Mouse (Mus musculus): Measurements from ENCODE around the gene Rexo5. TPM values are rescaled to one million over a fixed set of nuclear protein-coding genes. Genes with fewer than 3 reads are reported as not detected.

The Rexo5 gene
- polyA plus RNA-seq, 1 experiment = 9.6 TPM

DNA sequence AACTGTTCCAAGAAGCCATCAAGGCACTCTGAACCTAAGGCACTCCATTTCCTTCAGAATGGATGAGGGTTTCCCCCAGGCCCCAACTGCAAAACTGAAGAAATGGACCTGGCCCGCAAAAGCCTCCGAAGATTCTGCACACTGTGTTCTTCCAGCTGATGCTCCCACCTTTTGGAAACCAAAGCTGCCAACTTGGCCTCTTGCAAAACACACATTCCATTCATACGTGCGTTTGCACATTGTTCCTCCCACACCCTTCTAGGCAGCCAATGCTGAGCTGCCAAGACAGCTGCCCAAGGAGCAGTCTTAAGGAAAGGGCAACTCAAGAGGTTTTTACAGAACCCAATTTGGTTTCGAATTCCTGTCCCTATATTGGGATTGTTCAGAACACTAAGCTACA lies 56.9 kb downstream of the Rexo5 start:
- no peaks in the 10 kb centered on the region for H3K36me3 ChIP-seq (ENCODE audit: control insufficient read depth, insufficient read depth, low read length)
- no peak overlapping the region for H3K27ac ChIP-seq (ENCODE audit: control insufficient read depth, insufficient read depth, low read length)
- no peaks in the 10 kb centered on the region for H3K27me3 ChIP-seq (ENCODE audit: control insufficient read depth, insufficient read depth, low read length)
- TF ChIP-seq POLR2A (IDR thresholded peaks at IDR 0.05; ENCODE audit: control insufficient read depth, extremely low read depth, insufficient read depth, low read length, poor library complexity) (no peak), CTCF (IDR thresholded peaks at IDR 0.05; ENCODE audit: borderline replicate concordance, control insufficient read depth, extremely low read depth, insufficient read depth, low read length, poor library complexity) (no peak)
- WGBS = 96% methylated on average over 5 of the region's 5 CpGs
- no peaks in the 10 kb centered on the region for H3K4me1 ChIP-seq (replicated peaks; ENCODE audit: control insufficient read depth, insufficient read depth, low read length)
- no peak overlapping the region for H3K4me3 ChIP-seq (ENCODE audit: control insufficient read depth, insufficient read depth, low read length)
- DNase-seq = no peak

DNA sequence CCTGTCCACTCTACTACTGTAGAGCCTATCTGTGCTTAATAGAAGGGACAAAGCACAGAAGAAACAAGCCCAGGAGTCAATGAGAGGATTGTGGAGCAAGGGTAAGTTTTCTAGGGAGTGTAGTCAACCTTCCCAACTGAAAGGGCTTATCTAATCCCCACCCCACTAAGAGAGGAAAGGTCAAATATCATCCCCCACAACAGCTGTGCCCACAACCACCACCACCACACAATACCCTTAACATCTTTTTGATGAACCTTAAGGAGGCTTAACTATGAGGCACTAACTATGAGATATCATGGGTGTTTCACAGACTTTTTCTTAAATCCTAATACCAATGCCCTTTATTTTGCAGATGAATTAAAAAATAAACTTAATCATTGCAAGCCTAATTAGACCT lies 58.7 kb downstream of the Rexo5 start:
- no peak overlapping the region for H3K4me3 ChIP-seq (ENCODE audit: control insufficient read depth, insufficient read depth, low read length)
- no peaks in the 10 kb centered on the region for H3K27me3 ChIP-seq (ENCODE audit: control insufficient read depth, insufficient read depth, low read length)
- H3K27ac ChIP-seq (ENCODE audit: control insufficient read depth, insufficient read depth, low read length) = no peak overlapping the region
- H3K36me3 ChIP-seq (ENCODE audit: control insufficient read depth, insufficient read depth, low read length) = peaks cover 7% of the 10 kb centered on the region
- no peaks in the 10 kb centered on the region for H3K4me1 ChIP-seq (replicated peaks; ENCODE audit: control insufficient read depth, insufficient read depth, low read length)
- DNase-seq = no peak
- TF ChIP-seq POLR2A (IDR thresholded peaks at IDR 0.05; ENCODE audit: control insufficient read depth, extremely low read depth, insufficient read depth, low read length, poor library complexity) = no peak
- TF ChIP-seq CTCF (IDR thresholded peaks at IDR 0.05; ENCODE audit: borderline replicate concordance, control insufficient read depth, extremely low read depth, insufficient read depth, low read length, poor library complexity) = no peak

- Histone ChIP-seq H3K27me3 (ENCODE audit: control insufficient read depth, insufficient read depth, low read length) (no peaks in the 10 kb centered on the region), H3K27ac (ENCODE audit: control insufficient read depth, insufficient read depth, low read length) (no peak overlapping the region), H3K36me3 (ENCODE audit: control insufficient read depth, insufficient read depth, low read length) (peaks cover 13% of the 10 kb centered on the region), H3K4me1 (replicated peaks; ENCODE audit: control insufficient read depth, insufficient read depth, low read length) (no peaks in the 10 kb centered on the region), H3K4me3 (ENCODE audit: control insufficient read depth, insufficient read depth, low read length) (no peak overlapping the region)
- DNase-seq = no peak
- 94% methylated on average over 1 of the region's 1 CpGs for WGBS
- TF ChIP-seq CTCF (IDR thresholded peaks at IDR 0.05; ENCODE audit: borderline replicate concordance, control insufficient read depth, extremely low read depth, insufficient read depth, low read length, poor library complexity) (no peak), POLR2A (IDR thresholded peaks at IDR 0.05; ENCODE audit: control insufficient read depth, extremely low read depth, insufficient read depth, low read length, poor library complexity) (no peak)
Observed at GRCm38 (mm10) chr7:119853186-119853585, 59.4 kb downstream of the Rexo5 start.

GRCm38 (mm10) chr7:119854362-119854761 lies 60.6 kb downstream of the Rexo5 start:
- Histone ChIP-seq H3K27me3 (ENCODE audit: control insufficient read depth, insufficient read depth, low read length) (no peaks in the 10 kb centered on the region), H3K27ac (ENCODE audit: control insufficient read depth, insufficient read depth, low read length) (no peak overlapping the region)
- 94% methylated on average over 2 of the region's 2 CpGs for WGBS

DNA sequence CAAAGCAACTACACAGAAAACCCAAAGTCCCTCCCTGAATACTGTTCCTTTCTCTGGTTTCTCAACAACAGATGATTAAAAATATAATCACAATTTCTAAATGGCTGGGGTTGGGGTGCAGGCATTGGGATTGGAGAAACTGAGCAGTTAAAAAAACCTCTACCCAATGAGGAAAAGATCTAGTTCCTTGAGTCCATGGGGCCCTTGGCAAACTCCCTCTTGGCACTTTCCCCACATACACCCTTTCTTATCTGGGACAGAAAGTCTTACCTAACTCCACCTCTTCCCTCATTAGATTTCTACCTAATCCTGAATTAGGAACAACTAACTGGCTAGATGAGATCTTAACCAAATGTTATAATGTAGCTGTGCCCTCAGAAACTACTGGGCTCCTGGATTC lies 61.2 kb downstream of the Rexo5 start:
- Histone ChIP-seq H3K36me3 (ENCODE audit: control insufficient read depth, insufficient read depth, low read length) (peaks cover 20% of the 10 kb centered on the region), H3K27ac (ENCODE audit: control insufficient read depth, insufficient read depth, low read length) (no peak overlapping the region), H3K27me3 (ENCODE audit: control insufficient read depth, insufficient read depth, low read length) (no peaks in the 10 kb centered on the region), H3K4me3 (ENCODE audit: control insufficient read depth, insufficient read depth, low read length) (no peak overlapping the region), H3K4me1 (replicated peaks; ENCODE audit: control insufficient read depth, insufficient read depth, low read length) (no peaks in the 10 kb centered on the region)
- DNase-seq = no peak
- TF ChIP-seq POLR2A (IDR thresholded peaks at IDR 0.05; ENCODE audit: control insufficient read depth, extremely low read depth, insufficient read depth, low read length, poor library complexity) = no peak
- TF ChIP-seq CTCF (IDR thresholded peaks at IDR 0.05; ENCODE audit: borderline replicate concordance, control insufficient read depth, extremely low read depth, insufficient read depth, low read length, poor library complexity) = no peak

More at GRCm38 (mm10) chr7:119854362-119854761, 60.6 kb downstream of the Rexo5 start:
- TF ChIP-seq CTCF (IDR thresholded peaks at IDR 0.05; ENCODE audit: borderline replicate concordance, control insufficient read depth, extremely low read depth, insufficient read depth, low read length, poor library complexity) = no peak
- TF ChIP-seq POLR2A (IDR thresholded peaks at IDR 0.05; ENCODE audit: control insufficient read depth, extremely low read depth, insufficient read depth, low read length, poor library complexity) = no peak
- Histone ChIP-seq H3K4me3 (ENCODE audit: control insufficient read depth, insufficient read depth, low read length) (no peak overlapping the region), H3K36me3 (ENCODE audit: control insufficient read depth, insufficient read depth, low read length) (peaks cover 20% of the 10 kb centered on the region), H3K4me1 (replicated peaks; ENCODE audit: control insufficient read depth, insufficient read depth, low read length) (no peaks in the 10 kb centered on the region)
- no peak for DNase-seq

DNA sequence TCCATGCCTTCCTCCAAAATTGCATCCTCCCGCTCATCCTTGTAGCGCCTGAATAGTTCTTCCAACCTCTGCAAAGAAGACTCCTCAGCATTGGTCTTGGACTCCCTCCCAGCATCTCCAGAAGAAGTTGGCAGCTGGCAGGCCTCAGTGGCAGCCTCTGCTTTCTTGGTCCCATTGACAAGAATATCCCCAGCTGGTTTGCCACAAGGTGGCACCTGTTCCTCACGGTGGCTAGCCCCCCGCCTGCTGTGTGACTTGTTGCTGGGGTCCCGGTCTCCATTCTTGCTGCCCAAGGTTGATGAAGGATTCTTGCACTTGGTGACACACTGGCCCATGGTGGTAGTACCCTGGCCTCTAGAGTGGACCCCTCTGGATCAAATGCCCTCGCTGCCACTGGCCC lies 65.7 kb downstream of the Rexo5 start:
- Histone ChIP-seq H3K27me3 (ENCODE audit: control insufficient read depth, insufficient read depth, low read length) (no peaks in the 10 kb centered on the region), H3K36me3 (ENCODE audit: control insufficient read depth, insufficient read depth, low read length) (peaks cover 20% of the 10 kb centered on the region), H3K4me1 (replicated peaks; ENCODE audit: control insufficient read depth, insufficient read depth, low read length) (peaks cover 5% of the 10 kb centered on the region), H3K27ac (ENCODE audit: control insufficient read depth, insufficient read depth, low read length) (no peak overlapping the region), H3K4me3 (ENCODE audit: control insufficient read depth, insufficient read depth, low read length) (no peak overlapping the region)
- DNase-seq = no peak
- WGBS = 82% methylated on average over 6 of the region's 6 CpGs
- TF ChIP-seq CTCF (IDR thresholded peaks at IDR 0.05; ENCODE audit: borderline replicate concordance, control insufficient read depth, extremely low read depth, insufficient read depth, low read length, poor library complexity) (no peak), POLR2A (IDR thresholded peaks at IDR 0.05; ENCODE audit: control insufficient read depth, extremely low read depth, insufficient read depth, low read length, poor library complexity) (no peak)

DNA sequence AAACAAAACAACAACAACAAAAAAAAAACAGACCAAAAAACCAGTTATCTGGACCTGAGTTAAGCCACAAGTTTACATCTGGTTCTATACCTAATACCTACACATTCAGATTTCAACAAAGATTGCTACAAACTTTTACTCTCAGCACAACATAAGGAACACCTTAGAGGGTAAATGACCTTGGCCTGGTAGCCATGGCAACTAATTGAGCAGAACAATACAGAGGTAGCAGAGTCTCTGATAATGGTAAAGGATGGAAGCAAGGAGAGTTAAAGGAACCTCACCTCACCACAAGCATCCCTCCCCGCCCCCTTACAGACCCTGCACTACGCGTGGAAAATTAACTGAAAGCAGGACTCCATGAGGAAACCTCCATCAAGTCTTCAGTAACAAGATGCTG lies 66.3 kb downstream of the Rexo5 start:
- H3K27me3 ChIP-seq (ENCODE audit: control insufficient read depth, insufficient read depth, low read length) = no peaks in the 10 kb centered on the region
- H3K4me3 ChIP-seq (ENCODE audit: control insufficient read depth, insufficient read depth, low read length) = no peak overlapping the region
- TF ChIP-seq CTCF (IDR thresholded peaks at IDR 0.05; ENCODE audit: borderline replicate concordance, control insufficient read depth, extremely low read depth, insufficient read depth, low read length, poor library complexity) = no peak
- H3K36me3 ChIP-seq (ENCODE audit: control insufficient read depth, insufficient read depth, low read length) = peaks cover 20% of the 10 kb centered on the region
- no peak overlapping the region for H3K27ac ChIP-seq (ENCODE audit: control insufficient read depth, insufficient read depth, low read length)
- WGBS = 87% methylated on average over 3 of the region's 3 CpGs
- peaks cover 5% of the 10 kb centered on the region for H3K4me1 ChIP-seq (replicated peaks; ENCODE audit: control insufficient read depth, insufficient read depth, low read length)
- no peak for DNase-seq
